Mouse (Mus musculus) brain, embryonic 14.5 days (tissue): ENCODE measurements around the gene Sorl1.

Experiments used
- CTCF ChIP-seq: fragments of 200-500 bp; IDR thresholded peaks from 2 replicates; pipeline ENCODE4 v1.5.1; 2012; ENCODE audit warnings: inconsistent platforms, mild to moderate bottlenecking, moderate library complexity, borderline replicate concordance; ENCODE audit not compliant: insufficient read depth, insufficient read length; ENCODE audit errors: extremely low read depth
- POLR2A ChIP-seq: fragments of 200-500 bp; IDR thresholded peaks from 2 replicates; pipeline ENCODE4 v1.6.1; 2012; ENCODE audit warnings: mild to moderate bottlenecking, inconsistent platforms, borderline replicate concordance; ENCODE audit not compliant: poor library complexity, insufficient read depth, insufficient read length, severe bottlenecking; ENCODE audit errors: extremely low read depth

GRCm38 (mm10) chr9:42157981-42158380 is 33.9 kb upstream of the Sorl1 start:
- TF ChIP-seq POLR2A (no peak), CTCF (no peak)
